Mouse (Mus musculus): ENCODE data around the gene Arhgef25.
"Not testable (repeated sequence)": the region's sequence is repeated elsewhere in the genome, so short reads cannot be mapped to it uniquely, and the experiment has no call there.

Gene Arhgef25

DNA sequence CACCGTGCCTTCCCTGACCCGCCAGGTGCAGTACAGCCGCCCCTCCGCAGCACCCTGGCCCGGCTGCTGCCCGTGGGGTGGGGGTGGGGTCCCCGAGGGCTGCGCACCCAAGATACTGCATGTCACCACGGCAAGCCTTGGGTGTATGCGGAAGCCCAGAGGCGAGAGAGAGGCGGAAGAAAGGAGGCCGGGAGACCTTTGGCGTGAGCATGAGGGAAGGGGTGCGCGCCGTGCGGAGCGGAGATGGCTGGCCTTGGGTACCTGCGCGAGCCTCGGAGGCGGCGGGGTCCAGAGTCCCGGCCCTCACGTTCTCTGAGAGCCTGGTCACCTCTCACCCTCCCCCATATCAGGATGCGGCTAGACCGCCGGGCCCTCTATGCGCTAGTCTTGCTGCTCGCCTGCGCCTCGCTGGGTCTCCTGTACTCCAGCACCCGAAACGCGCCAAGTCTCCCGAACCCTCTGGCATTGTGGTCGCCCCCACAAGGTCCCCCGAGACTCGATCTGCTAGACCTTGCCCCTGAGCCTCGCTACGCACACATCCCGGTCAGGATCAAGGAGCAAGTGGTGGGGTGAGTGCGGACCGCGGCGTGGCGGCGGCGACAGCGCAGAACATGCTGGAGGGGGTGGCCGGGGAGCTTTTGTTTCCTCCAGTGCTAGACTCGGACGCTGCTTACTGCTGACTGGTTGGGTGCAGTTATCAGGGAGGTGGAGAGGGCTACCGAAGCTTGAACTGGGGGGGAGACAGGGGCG lies 24.1 kb downstream of the Arhgef25 start:
- no peak for DNase-seq (ENCODE audit: low read depth)

DNA sequence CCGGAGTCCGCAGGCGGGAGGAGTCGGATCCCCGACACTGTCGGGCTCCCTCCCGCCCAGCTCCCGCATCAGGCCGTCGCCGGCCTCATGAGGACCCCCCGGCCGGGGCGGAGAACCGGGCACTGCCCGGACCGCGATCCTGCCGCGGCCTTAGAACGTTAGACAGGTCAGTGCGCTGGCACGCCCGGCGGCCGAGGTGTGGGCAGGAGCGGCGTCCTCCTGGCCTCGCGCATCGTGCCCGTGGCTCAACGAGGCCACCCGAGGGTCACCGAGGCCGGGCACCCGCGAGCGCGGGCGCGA lies 24.6 kb downstream of the Arhgef25 start:
- DNase-seq (ENCODE audit: low read depth): no peak

DNA sequence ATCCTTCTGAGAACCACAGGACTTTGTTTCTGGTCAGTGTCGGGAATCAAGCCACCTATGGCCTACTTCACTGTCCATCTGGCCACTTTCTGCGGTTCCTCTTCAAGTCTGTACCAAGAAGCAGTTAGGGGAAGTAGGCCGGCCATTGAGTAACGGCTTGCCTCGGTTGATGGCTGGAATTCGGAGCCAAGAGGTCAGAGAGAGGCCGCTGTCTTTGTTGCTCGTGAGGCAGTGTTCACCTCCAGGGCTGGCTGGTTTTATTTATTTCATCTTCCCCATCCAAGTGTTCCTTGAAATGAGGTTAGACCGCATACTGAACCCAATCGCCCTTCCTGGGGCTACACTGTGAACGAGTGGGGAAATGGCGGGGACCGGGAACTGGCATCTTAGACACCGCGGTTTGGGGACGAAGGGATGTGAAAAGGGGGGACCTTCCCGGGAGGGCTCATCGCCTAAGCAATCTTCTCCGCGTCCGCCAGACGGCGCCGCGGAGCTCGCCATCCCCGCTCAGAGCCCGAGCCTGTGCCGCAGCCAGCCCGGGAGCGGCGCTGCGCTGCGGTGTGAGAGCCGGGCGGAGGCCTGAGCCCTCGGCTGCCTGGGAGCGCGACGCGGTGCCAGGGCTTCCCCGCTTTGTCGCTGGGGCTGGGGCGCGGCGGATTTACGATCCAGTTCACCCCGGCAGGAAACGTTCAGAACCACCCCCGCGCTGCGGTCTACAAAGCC lies 25.1 kb downstream of the Arhgef25 start, which contains the start of gene B4galnt1:
Gene B4galnt1, plus strand, starts transcription at position 595 of the 723 bp plus-strand sequence.
- DNase-seq (ENCODE audit: low read depth): peak; percentile 70

DNA sequence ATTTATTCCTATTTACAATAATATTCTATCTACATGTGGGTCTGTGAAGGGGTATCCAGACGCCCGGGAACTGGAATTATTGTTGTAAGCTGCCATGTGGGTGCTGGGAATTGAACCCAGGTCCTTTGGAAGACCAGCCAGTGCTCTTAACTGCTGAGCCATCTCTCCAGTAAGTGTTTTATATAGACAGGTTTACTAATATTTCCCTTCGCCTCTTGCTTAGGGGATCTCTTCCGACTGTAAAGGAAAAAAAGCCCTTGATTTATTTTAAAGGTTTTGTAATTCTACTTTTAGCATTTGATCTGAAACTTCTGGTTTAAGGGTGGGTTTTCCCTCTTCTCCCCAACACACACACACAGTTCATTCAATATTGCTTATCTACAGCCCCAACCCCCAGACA lies 25.7 kb downstream of the Arhgef25 start:
- DNase-seq (ENCODE audit: low read depth): no peak

DNA sequence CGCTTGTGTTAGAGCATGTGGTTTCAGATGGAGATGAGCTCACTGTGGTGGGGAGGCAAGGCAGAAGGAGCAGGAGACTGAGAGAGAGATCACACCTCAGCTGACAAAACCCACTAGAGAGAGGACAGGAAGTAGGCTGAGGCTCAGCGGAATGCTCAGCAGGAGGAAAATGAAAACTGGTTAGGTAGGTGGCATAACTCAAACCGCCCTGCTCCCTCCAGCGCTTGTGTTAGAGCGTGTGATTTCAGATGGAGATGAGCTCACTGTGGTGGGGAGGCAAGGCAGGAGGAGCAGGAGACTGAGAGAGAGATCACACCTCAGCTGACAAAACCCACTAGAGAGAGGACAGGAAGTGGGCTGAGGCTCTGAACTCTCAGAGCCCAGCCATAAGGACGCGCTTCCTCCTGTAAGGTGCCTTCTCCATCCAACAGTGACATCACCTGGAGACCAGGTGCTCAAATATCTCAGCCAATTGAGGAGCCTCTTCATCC lies 27.1 kb downstream of the Arhgef25 start:
- DNase-seq (ENCODE audit: low read depth): not testable (repeated sequence)

- no peak for DNase-seq (ENCODE audit: low read depth)
Observed at GRCm38 (mm10) chr10:127160728-127161127, 29.2 kb downstream of the Arhgef25 start.

DNA sequence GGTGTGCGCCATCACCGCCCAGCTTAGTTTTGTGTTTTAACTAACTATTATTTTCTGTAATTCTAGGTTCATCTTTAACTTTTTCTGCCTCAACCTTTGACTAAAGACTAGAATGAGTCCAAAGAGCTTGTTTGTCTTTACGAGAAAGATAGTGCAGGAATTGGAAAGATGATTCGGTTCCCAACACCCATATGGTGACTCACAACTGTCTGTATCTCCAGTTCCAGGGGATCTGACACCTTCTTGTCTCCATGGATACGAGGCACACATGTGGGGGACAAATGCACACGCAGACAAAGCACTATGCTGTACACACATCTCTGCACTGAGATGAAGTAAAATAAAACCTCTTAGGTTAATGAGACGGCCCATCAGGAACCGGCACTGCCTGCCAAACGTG lies 29.8 kb downstream of the Arhgef25 start:
- no peak for DNase-seq (ENCODE audit: low read depth)

DNA sequence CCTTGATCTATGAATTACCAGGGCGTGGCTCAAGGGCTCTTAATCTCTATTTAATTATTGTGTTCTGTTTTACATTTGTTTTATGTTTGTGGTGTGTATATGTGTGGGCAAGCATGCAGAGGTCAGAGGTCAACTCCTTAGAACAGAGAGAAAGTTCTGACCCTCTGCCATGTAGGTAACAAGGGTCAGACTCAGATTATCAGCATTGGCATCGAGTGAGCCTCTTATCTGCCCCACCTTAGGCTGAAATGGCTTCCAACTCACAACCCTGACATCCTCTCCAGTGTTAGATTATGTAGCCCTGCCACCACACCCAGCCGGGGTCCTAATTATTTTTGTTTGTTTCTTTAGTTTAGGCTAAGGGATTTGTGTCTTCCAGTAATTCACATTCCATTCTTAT lies 31.4 kb downstream of the Arhgef25 start:
- DNase-seq (ENCODE audit: low read depth): no peak

DNA sequence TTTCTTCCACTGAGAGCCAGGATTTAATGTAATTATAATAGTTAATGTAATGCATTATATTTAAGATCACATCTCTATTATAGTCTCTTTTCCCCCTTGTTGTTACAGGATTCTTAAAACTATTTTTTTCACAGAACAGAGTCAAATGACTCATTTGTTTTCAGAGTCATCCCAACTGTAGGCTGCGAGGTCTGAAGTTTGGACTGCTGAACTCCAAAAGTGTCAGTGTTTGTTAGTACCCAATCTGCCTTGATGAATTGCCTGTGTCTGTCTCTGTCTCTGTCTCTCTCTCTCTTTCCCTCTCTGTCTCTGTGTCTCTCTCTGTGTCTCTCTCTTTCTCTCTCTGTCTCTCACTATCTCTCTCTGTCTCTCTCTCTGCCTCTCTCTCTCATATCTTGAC lies 33.4 kb downstream of the Arhgef25 start:
- no peak for DNase-seq (ENCODE audit: low read depth)

DNA sequence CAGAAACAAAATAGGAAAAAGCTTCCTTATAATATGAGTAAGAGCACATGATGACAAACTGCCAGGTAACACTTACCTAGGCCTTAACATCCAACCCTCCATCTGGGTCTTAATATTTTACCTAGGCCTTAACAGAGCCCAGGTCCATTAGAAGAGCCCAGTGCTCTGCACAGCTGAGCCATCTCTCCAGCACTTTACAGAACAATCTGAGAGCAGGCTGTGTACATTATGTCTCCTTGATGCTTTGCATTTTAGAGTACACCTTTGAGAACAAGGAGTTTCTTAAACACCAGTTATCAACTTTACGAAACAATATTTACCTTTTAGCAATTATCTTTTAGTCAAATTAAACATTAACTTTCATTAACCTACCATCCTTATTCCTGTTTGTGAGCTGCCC lies 33.8 kb downstream of the Arhgef25 start:
- DNase-seq (ENCODE audit: low read depth): no peak

DNA sequence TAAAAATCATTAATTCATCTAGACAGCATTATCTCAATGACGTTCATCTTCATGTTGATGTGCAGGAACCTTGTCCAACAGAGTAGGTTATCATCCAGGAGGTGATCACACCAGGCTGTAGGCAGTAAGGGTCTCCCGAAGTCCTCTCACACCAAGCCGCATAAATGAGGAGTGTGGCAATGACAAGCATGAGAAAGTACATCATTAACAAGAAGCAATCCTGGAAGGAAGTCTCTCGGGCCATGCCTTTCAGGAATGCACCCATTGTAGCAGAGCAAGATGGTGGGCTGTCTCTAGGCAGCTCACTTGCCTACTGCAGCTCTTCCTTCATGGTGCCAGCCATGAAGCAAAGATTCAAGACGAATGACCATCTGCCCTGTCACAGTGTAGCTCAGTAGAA lies 35.2 kb downstream of the Arhgef25 start:
- no peak for DNase-seq (ENCODE audit: low read depth)

DNA sequence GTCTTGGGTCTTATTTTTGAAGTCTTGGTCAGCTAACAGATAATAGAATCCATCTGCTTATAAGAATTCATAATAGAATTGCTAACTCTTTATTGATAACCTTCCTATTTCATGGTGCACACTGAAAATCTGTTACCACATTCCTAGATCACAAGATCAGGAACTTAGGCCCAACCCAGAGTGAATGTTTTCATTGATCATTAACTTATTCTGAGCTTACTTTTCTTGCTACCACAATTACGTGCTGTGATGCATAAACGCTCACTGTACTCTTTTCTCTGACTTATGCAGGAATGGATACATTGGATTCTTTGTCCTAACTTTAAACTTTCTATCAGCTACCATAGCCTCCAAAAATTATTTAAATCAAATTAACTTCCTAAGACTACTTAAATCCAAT lies 35.6 kb downstream of the Arhgef25 start:
- DNase-seq (ENCODE audit: low read depth): no peak

GRCm38 (mm10) chr10:127153323-127153722 lies 36.6 kb downstream of the Arhgef25 start:
- no peak for DNase-seq (ENCODE audit: low read depth)

GRCm38 (mm10) chr10:127152556-127152955 lies 37.3 kb downstream of the Arhgef25 start:
- not testable (repeated sequence) for DNase-seq (ENCODE audit: low read depth)

- DNase-seq (ENCODE audit: low read depth): not testable (repeated sequence)
Observed at GRCm38 (mm10) chr10:127151233-127151632, 38.6 kb downstream of the Arhgef25 start.

DNA sequence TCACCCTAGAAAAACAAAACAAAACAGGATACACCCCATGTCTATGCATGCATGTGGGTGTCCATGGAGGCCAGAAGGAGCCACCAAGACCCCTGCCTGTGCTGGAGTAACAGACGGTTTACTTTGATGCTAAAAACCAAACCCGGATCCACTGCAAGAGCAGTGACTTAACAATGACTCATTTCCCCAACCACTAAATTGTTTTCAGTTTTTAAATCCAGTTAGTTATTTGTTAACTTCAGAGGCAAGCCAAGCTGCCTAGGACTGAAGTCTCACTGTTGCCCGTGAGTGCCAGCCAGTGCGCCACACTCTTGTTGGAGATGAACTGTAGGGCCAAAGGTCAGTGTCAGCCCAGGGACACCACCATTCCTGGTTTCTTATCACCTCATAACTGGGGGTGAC lies 39.4 kb downstream of the Arhgef25 start:
- no peak for DNase-seq (ENCODE audit: low read depth)

DNA sequence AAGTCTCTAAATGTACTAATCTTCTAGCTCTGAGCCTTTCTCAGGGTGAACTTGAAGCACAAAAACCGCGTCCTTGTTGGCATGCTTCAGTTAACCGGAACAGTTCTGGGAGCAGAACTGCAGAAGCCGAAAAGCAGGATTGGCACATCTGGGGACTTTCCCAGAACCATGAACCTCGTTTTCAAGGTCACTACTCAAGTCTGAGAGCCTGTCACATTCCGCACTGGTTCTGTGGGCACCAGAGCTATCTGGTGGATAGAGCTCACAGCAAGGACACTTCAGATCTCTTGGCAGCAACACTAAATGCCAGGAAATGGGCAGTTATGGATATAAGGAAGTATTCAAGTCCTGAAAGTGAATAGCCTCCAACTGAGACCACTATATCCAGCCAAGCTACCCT lies 42.7 kb downstream of the Arhgef25 start:
- DNase-seq (ENCODE audit: low read depth): no peak

DNA sequence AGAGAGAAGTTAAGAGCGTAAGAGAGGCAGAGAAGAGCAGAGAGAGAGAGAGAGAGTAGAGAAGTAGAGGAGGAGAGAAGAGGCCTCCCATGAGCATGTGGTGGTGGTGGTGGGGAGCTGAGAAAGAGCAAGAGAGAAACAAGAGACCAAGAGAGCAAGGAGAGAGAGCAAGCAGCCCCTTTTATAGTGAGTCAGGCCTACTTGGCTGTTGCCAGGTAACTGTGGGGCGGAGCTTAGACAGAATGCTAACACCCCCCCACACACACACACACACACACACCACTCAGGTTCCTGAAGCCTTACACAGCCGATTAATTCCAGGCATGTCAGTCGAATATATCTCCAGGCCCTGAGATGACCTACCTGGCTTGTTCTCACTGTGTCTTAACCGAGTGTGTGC lies 44.6 kb downstream of the Arhgef25 start:
- no peak for DNase-seq (ENCODE audit: low read depth)

GRCm38 (mm10) chr10:127144536-127144935 lies 45.3 kb downstream of the Arhgef25 start:
- DNase-seq (ENCODE audit: low read depth): no peak

DNA sequence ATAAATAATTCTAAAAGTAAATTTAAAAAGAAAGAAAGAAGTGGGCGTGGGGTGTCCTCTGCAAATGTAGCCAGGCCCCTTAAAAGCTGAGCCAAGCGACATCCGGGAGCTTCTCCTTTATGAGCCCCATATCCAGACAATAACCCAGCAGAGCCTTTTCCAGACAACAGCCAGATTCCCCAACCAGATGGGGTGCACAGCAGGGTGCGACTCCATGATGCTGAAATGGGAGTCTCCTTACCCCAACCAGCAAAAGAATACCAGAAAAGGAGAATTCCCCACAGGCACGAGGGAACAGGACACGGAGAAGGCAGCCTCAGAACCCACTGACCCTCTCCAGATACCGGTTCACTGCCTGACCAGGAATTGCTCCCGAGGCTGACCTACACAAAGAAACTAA lies 46.7 kb downstream of the Arhgef25 start:
- DNase-seq (ENCODE audit: low read depth): no peak

GRCm38 (mm10) chr10:127141500-127141899 lies 48.4 kb downstream of the Arhgef25 start:
- no peak for DNase-seq (ENCODE audit: low read depth)

GRCm38 (mm10) chr10:127140971-127141370 lies 48.9 kb downstream of the Arhgef25 start:
- no peak for DNase-seq (ENCODE audit: low read depth)

- no peak for DNase-seq (ENCODE audit: low read depth)
Observed at GRCm38 (mm10) chr10:127138328-127139141, 51.3 kb downstream of the Arhgef25 start.
